Mouse (Mus musculus): Measurements from ENCODE around the gene Pola2.

Gene Pola2

GRCm38 (mm10) chr19:5965280-5965679 is 1.3 kb upstream of the Pola2 start:
- DNase-seq (ENCODE audit: low spot score in 2 of 2), result peak; percentile 57 to 59

GRCm38 (mm10) chr19:5964804-5965203 is 802 bp upstream of the Pola2 start:
- no peak for DNase-seq (ENCODE audit: low spot score in 2 of 2)

GRCm38 (mm10) chr19:5962651-5963050 is 1.4 kb downstream of the Pola2 start:
- DNase-seq (ENCODE audit: low spot score in 2 of 2), result no peak

- no peak for DNase-seq (ENCODE audit: low spot score in 2 of 2)
These were observed 6.6 kb downstream of the Pola2 start for GRCm38 (mm10) chr19:5957371-5957770.

GRCm38 (mm10) chr19:5956685-5957084 is 7.3 kb downstream of the Pola2 start:
- DNase-seq (ENCODE audit: low spot score in 2 of 2), result peak; percentile 59 to 72

- DNase-seq (ENCODE audit: low spot score in 2 of 2), result no peak
These were observed 8.0 kb downstream of the Pola2 start for GRCm38 (mm10) chr19:5955704-5956670.

- no peak for DNase-seq (ENCODE audit: low spot score in 2 of 2)
These were observed 9.1 kb downstream of the Pola2 start for GRCm38 (mm10) chr19:5954936-5955335.

- no peak for DNase-seq (ENCODE audit: low spot score in 2 of 2)
These were observed 9.8 kb downstream of the Pola2 start for GRCm38 (mm10) chr19:5954031-5954710.

GRCm38 (mm10) chr19:5953201-5953770 is 10.7 kb downstream of the Pola2 start:
- no peak for DNase-seq (ENCODE audit: low spot score in 2 of 2)

- no peak for DNase-seq (ENCODE audit: low spot score in 2 of 2)
These were observed 11.8 kb downstream of the Pola2 start for GRCm38 (mm10) chr19:5952071-5952691.

GRCm38 (mm10) chr19:5951631-5952030 is 12.4 kb downstream of the Pola2 start:
- DNase-seq (ENCODE audit: low spot score in 2 of 2), result no peak

- DNase-seq (ENCODE audit: low spot score in 2 of 2), result no peak
These were observed 13.8 kb downstream of the Pola2 start for GRCm38 (mm10) chr19:5950218-5950617.

- DNase-seq (ENCODE audit: low spot score in 2 of 2), result no peak
These were observed 18.1 kb downstream of the Pola2 start for GRCm38 (mm10) chr19:5945891-5946290.

GRCm38 (mm10) chr19:5945027-5945426 is 19.0 kb downstream of the Pola2 start:
- no peak for DNase-seq (ENCODE audit: low spot score in 2 of 2)

- DNase-seq (ENCODE audit: low spot score in 2 of 2), result no peak
These were observed 19.9 kb downstream of the Pola2 start for GRCm38 (mm10) chr19:5944145-5944544.

GRCm38 (mm10) chr19:5943404-5943803 is 20.6 kb downstream of the Pola2 start:
- DNase-seq (ENCODE audit: low spot score in 2 of 2), result no peak

GRCm38 (mm10) chr19:5942581-5942980 is 21.4 kb downstream of the Pola2 start:
- no peak for DNase-seq (ENCODE audit: low spot score in 2 of 2)

- no peak for DNase-seq (ENCODE audit: low spot score in 2 of 2)
These were observed 23.3 kb downstream of the Pola2 start for GRCm38 (mm10) chr19:5940656-5941055.

- DNase-seq (ENCODE audit: low spot score in 2 of 2), result no peak
These were observed 23.8 kb downstream of the Pola2 start for GRCm38 (mm10) chr19:5940173-5940572.

- DNase-seq (ENCODE audit: low spot score in 2 of 2), result no peak
These were observed 24.3 kb downstream of the Pola2 start for GRCm38 (mm10) chr19:5939715-5940114.

- DNase-seq (ENCODE audit: low spot score in 2 of 2), result no peak
These were observed 25.5 kb downstream of the Pola2 start for GRCm38 (mm10) chr19:5938516-5938915.

- no peak for DNase-seq (ENCODE audit: low spot score in 2 of 2)
These were observed 26.1 kb downstream of the Pola2 start for GRCm38 (mm10) chr19:5937836-5938406.
